Mouse (Mus musculus) cortical plate, adult 2 months (tissue): ENCODE data around the gene Gpr21. TPM values are rescaled to one million over a fixed set of nuclear protein-coding genes. Genes with fewer than 3 reads are reported as not detected.
A peak's percentile ranks its signal among the peaks of the same experiment; 100 is the strongest.
"Not testable (repeated sequence)": the region's sequence is repeated elsewhere in the genome, so short reads cannot be mapped to it uniquely, and the experiment has no call there.

Experiments
- H3K27ac ChIP-seq: fragments of 200-500 bp; 2 replicates; pipeline ENCODE4 v1.5.1; 2012; ENCODE audit warnings: low read length, control low read depth, inconsistent platforms; ENCODE audit not compliant: insufficient read depth
- H3K4me1 ChIP-seq: fragments of 200-500 bp; 2 replicates; pipeline ENCODE4 v1.6.1; 2011; ENCODE audit warnings: low read length; ENCODE audit not compliant: control insufficient read depth, insufficient read depth
- H3K4me3 ChIP-seq: fragments of 200-500 bp; 2 replicates; pipeline ENCODE4 v1.5.1; 2011; ENCODE audit warnings: mild to moderate bottlenecking, low read length, control low read depth; ENCODE audit not compliant: insufficient read depth
- CTCF ChIP-seq: fragments of 200-500 bp; IDR thresholded peaks from 2 replicates; pipeline ENCODE4 v1.5.1; 2011; ENCODE audit warnings: mild to moderate bottlenecking, control low read depth, low read length; ENCODE audit not compliant: insufficient read depth; ENCODE audit errors: extremely low read depth
- POLR2A ChIP-seq: fragments of 200-500 bp; IDR thresholded peaks from 2 replicates; pipeline ENCODE4 v1.6.1; 2011; ENCODE audit warnings: mild to moderate bottlenecking, low read length, control low read depth; ENCODE audit not compliant: insufficient read depth; ENCODE audit errors: extremely low read depth
- polyA plus RNA-seq: library from polyadenylated mRNA; depleted of rRNA; stranded (reverse); fragments of >200 nt; gene quantifications from 2 replicates; pipeline ENCODE4 v1.2.3, GENCODE M21; 2012; rRNA removed

Gpr21 gene
- polyA plus RNA-seq = 1.8 and 2.8 TPM in 2 replicates

GRCm38 (mm10) chr2:37516030-37516710, at the start of gene Gpr21:
TSS of gene Gpr21 (plus strand) at chr2:37516332.
- Histone ChIP-seq H3K4me3 (peak within 1 kb of the TSS; percentile 10), H3K27ac (peak within 1 kb of the TSS; percentile 2; the same call in 1 of the 2 replicates), H3K4me1 (peaks cover 6% of the 10 kb centered on the region)
- no peak for TF ChIP-seq CTCF
- no peak for TF ChIP-seq POLR2A

GRCm38 (mm10) chr2:37479559-37479958, 36.6 kb upstream of the Gpr21 start:
- no peak overlapping the region for H3K27ac ChIP-seq
- no peak overlapping the region for H3K4me3 ChIP-seq
- no peaks in the 10 kb centered on the region for H3K4me1 ChIP-seq
- no peak for TF ChIP-seq CTCF
- no peak for TF ChIP-seq POLR2A

GRCm38 (mm10) chr2:37480039-37480438, 36.1 kb upstream of the Gpr21 start:
- TF ChIP-seq POLR2A (no peak), CTCF (no peak)

DNA sequence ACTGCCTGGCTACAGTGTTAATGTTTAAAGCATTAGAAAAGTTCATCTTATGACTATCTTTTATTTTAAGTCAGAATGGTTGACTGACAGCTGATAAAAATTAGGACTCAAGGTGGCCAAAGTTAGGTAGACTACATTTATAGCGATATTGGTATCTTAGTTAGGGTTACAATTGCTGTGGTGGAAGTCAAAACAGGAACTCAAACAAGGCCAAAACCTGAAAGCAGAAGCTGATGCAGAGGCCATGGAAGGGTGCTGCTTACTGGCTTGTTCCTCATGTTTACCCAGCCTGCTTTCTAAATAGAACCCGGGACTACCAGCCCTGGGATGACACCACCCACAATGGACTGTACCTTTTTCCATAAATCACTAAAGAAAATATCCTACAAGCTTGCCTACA, 32.0 kb upstream of the Gpr21 start:
- Histone ChIP-seq H3K4me3 (no peak overlapping the region), H3K4me1 (no peaks in the 10 kb centered on the region), H3K27ac (no peak overlapping the region)
- TF ChIP-seq POLR2A = no peak
- no peak for TF ChIP-seq CTCF

More at GRCm38 (mm10) chr2:37480039-37480438, 36.1 kb upstream of the Gpr21 start:
- Histone ChIP-seq H3K4me1 (no peaks in the 10 kb centered on the region), H3K27ac (no peak overlapping the region), H3K4me3 (no peak overlapping the region)

GRCm38 (mm10) chr2:37485370-37485769, 30.8 kb upstream of the Gpr21 start:
- no peaks in the 10 kb centered on the region for H3K4me1 ChIP-seq
- no peak for TF ChIP-seq POLR2A
- no peak for TF ChIP-seq CTCF

GRCm38 (mm10) chr2:37486408-37486807, 29.7 kb upstream of the Gpr21 start:
- H3K4me1 ChIP-seq = no peaks in the 10 kb centered on the region
- H3K27ac ChIP-seq = no peak overlapping the region
- TF ChIP-seq POLR2A = no peak
- TF ChIP-seq CTCF = no peak
- H3K4me3 ChIP-seq = no peak overlapping the region

More at GRCm38 (mm10) chr2:37485370-37485769, 30.8 kb upstream of the Gpr21 start:
- Histone ChIP-seq H3K4me3 (no peak overlapping the region), H3K27ac (no peak overlapping the region)

DNA sequence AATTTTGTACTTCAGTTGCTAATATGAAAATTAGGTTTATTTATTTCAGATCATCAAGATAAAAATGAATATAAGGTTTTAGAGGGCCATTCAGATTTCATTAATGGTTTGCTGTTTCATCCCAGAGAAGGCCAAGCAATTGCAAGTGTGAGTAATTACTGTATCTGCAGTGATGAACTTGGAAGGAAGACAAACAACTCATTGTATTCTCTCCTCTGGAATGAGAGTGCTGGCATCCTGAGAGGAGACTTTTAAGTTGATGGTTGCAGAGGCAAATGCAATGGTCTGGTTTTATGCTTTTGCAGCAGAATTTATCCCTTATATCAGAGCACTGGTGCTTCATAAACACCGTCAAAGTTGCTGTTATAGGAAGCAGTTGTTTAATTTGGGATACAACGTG, 27.2 kb upstream of the Gpr21 start:
- no peaks in the 10 kb centered on the region for H3K4me1 ChIP-seq
- no peak overlapping the region for H3K4me3 ChIP-seq
- H3K27ac ChIP-seq = no peak overlapping the region
- TF ChIP-seq POLR2A = no peak
- no peak for TF ChIP-seq CTCF

GRCm38 (mm10) chr2:37497321-37497720, 18.8 kb upstream of the Gpr21 start:
- Histone ChIP-seq H3K27ac (no peak overlapping the region), H3K4me3 (no peak overlapping the region), H3K4me1 (no peaks in the 10 kb centered on the region)
- TF ChIP-seq POLR2A = no peak
- no peak for TF ChIP-seq CTCF

GRCm38 (mm10) chr2:37505856-37506255, 10.3 kb upstream of the Gpr21 start:
- not testable (repeated sequence) for H3K4me3 ChIP-seq, H3K27ac ChIP-seq, H3K4me1 ChIP-seq

GRCm38 (mm10) chr2:37511134-37511901, 4.8 kb upstream of the Gpr21 start:
- Histone ChIP-seq H3K4me1 (peaks cover 6% of the 10 kb centered on the region), H3K4me3 (no peak overlapping the region), H3K27ac (no peak overlapping the region)
- TF ChIP-seq POLR2A (no peak), CTCF (no peak)
